ENCODE assay signal across 12 mouse cellular contexts in genomic region chr12:17665906-17666326, GRCm38 (mm10). TPM values are rescaled to one million over a fixed set of nuclear protein-coding genes. Genes with fewer than 3 reads are reported as not detected.
A peak's percentile ranks its signal among the peaks of the same experiment; 100 is the strongest.
DNase-seq lines count a peak whose midpoint lies in the region; ATAC-seq and TF ChIP-seq lines count a peak whose summit lies in the region.
"Had no signal": no experiment of that assay in that cellular context is flagged by ENCODE, and none has a peak within 500 bp of the region (broad histone marks: within the 10 kb centered on the region; RNA-seq: fewer than 3 reads in every experiment).

No protein-coding gene starts in this region.

- H3K79me2 ChIP-seq in heart, adult 2 months (replicated peaks; ENCODE audit: control insufficient read depth, insufficient read depth, low read length): no peaks in the 10 kb centered on the region
- no peaks in the 10 kb centered on the region for H3K79me2 ChIP-seq in CH12.LX (replicated peaks; ENCODE audit: control insufficient read depth, extremely low read depth, insufficient read depth, poor library complexity, severe bottlenecking)

- peaks cover 6% of the 10 kb centered on the region; the same call in 1 of the 2 replicates for H3K4me1 ChIP-seq in heart, embryonic 15.5 days (replicated peaks)
- no peaks in the 10 kb centered on the region for H3K4me1 ChIP-seq in heart, adult 2 months (ENCODE audit: control insufficient read depth, insufficient read depth, low read length)
- H3K4me1 ChIP-seq in CH12.LX (ENCODE audit: control insufficient read depth in 1 of 2, insufficient read depth in 2 of 2): peaks cover 0 to 27% of the 10 kb centered on the region in 2 experiments; a peak in 2 of 4 replicates
- peaks cover 5% of the 10 kb centered on the region for H3K4me1 ChIP-seq in lung, embryonic 15.5 days
- H3K4me1 ChIP-seq in hindbrain, embryonic 12.5 days: peaks cover 5% of the 10 kb centered on the region; the same call in 1 of the 2 replicates
- H3K4me1 ChIP-seq in forebrain, embryonic 16.5 days (replicated peaks; ENCODE audit: control insufficient read depth, insufficient read depth, low read length): peaks cover 3% of the 10 kb centered on the region
- H3K4me1 ChIP-seq: liver, embryonic 15.5 days had no signal

- in situ Hi-C loops in CH12.LX (cut with MboI; ENCODE audit: low pct_ligation_motif_present, low pct_unique_long_range_greater_than_20kb, low sequenced_read_pairs): loop anchor here (25.0 kb wide), 1 partner anchor 304 kb away; no protein-coding TSS in a partner anchor

- no peaks in the 10 kb centered on the region for H3K36me3 ChIP-seq in heart, embryonic 15.5 days
- H3K36me3 ChIP-seq in heart, adult 2 months (ENCODE audit: control insufficient read depth, insufficient read depth, low read length): no peaks in the 10 kb centered on the region
- no peaks in the 10 kb centered on the region for H3K36me3 ChIP-seq in CH12.LX (replicated peaks in 1 of 2; ENCODE audit: control insufficient read depth in 1 of 2, insufficient read depth in 1 of 2, low read length in 1 of 2)
- H3K36me3 ChIP-seq in lung, embryonic 15.5 days: no peaks in the 10 kb centered on the region
- H3K36me3 ChIP-seq in hindbrain, embryonic 12.5 days: no peaks in the 10 kb centered on the region
- no peaks in the 10 kb centered on the region for H3K36me3 ChIP-seq in forebrain, embryonic 16.5 days (ENCODE audit: control insufficient read depth, insufficient read depth)
- H3K36me3 ChIP-seq: liver, embryonic 15.5 days had no signal

- WGBS in heart, embryonic 15.5 days: 44% methylated on average over 7 of the region's 7 CpGs
- 43% methylated on average over 7 of the region's 7 CpGs for WGBS in heart, adult 2 months
- whole genome bisulfite sequencing in lung, embryonic 15.5 days: 44% methylated on average over 7 of the region's 7 CpGs
- WGBS in hindbrain, embryonic 12.5 days: 61% methylated on average over 7 of the region's 7 CpGs
- WGBS in forebrain, embryonic 16.5 days: 46% methylated on average over 7 of the region's 7 CpGs

- no peak overlapping the region for H3K27ac ChIP-seq in heart, embryonic 15.5 days
- H3K27ac ChIP-seq in heart, adult 2 months: no peak overlapping the region
- H3K27ac ChIP-seq in CH12.LX (ENCODE audit: insufficient read depth, low read depth): no peak overlapping the region
- H3K27ac ChIP-seq in lung, embryonic 15.5 days: 0 out of 2 replicates have a peak overlapping the region, but pooled peaks have one; percentile 21
- H3K27ac ChIP-seq in hindbrain, embryonic 12.5 days: no peak overlapping the region
- H3K27ac ChIP-seq in forebrain, embryonic 16.5 days (ENCODE audit: low read length): no peak overlapping the region
- H3K27ac ChIP-seq: liver, embryonic 15.5 days had no signal

- no peak for DNase-seq in heart, adult 2 months
- peak; percentile 41 for DNase-seq in CH12.LX (ENCODE audit: extremely low read depth)
- peak; percentile 58 for DNase-seq in kidney, adult 18-20 months
- no peak for DNase-seq in adrenal gland, postnatal 25 days
- DNase-seq: cerebellum, adult 9-10 months; gastrocnemius, postnatal 25 days had no signal

- TF ChIP-seq POLR2A in heart, adult 2 months (IDR thresholded peaks at IDR 0.05; ENCODE audit: insufficient read depth, low read depth, low read length): no peak
- no peak for TF ChIP-seq POLR2A in CH12.LX (IDR thresholded peaks at IDR 0.05; ENCODE audit: low read depth, low read length)

- no peak for TF ChIP-seq CTCF in heart, adult 2 months (IDR thresholded peaks at IDR 0.05)
- TF ChIP-seq CTCF in CH12.LX (conservative IDR thresholded peaks at IDR 0.05 in 1 of 2, IDR thresholded peaks at IDR 0.05 in 1 of 2; ENCODE audit: low read depth in 2 of 2, low read length in 2 of 2): no peak

- no peak overlapping the region for H3K9ac ChIP-seq in heart, embryonic 15.5 days
- H3K9ac ChIP-seq in heart, adult 2 months (ENCODE audit: low read depth, low read length): no peak overlapping the region
- no peak overlapping the region for H3K9ac ChIP-seq in CH12.LX (ENCODE audit: insufficient read depth, low read depth)
- no peak overlapping the region for H3K9ac ChIP-seq in lung, embryonic 15.5 days
- no peak overlapping the region for H3K9ac ChIP-seq in hindbrain, embryonic 12.5 days
- H3K9ac ChIP-seq in forebrain, embryonic 16.5 days (replicated peaks; ENCODE audit: low read depth, low read length): no peak overlapping the region
- H3K9ac ChIP-seq: liver, embryonic 15.5 days had no signal

- dilution Hi-C loops in CH12.LX (cut with MboI; ENCODE audit: extremely low pct_ligation_motif_present, extremely low pct_unique_long_range_greater_than_20kb, low sequenced_read_pairs): no loop called here

- no peak overlapping the region for H3K4me2 ChIP-seq in heart, embryonic 15.5 days
- no peak overlapping the region for H3K4me2 ChIP-seq in CH12.LX (ENCODE audit: insufficient read depth, low read depth, poor library complexity, severe bottlenecking)
- H3K4me2 ChIP-seq in lung, embryonic 15.5 days: no peak overlapping the region
- H3K4me2 ChIP-seq in hindbrain, embryonic 12.5 days (replicated peaks): no peak overlapping the region
- H3K4me2 ChIP-seq in forebrain, embryonic 16.5 days (ENCODE audit: low read length): no peak overlapping the region
- H3K4me2 ChIP-seq: liver, embryonic 15.5 days had no signal

- peak; percentile 22; the same call in 1 of the 2 replicates for ATAC-seq in heart, embryonic 15.5 days (replicated peaks; ENCODE audit: insufficient number of reproducible peaks, insufficient read depth, low FRiP score, low read depth)
- no peak; the same call in 1 of the 2 replicates for ATAC-seq in lung, embryonic 15.5 days (ENCODE audit: borderline replicate concordance, extremely low read depth, low FRiP score, low TSS enrichment)
- ATAC-seq in hindbrain, embryonic 12.5 days (ENCODE audit: low FRiP score): no peak
- ATAC-seq in forebrain, embryonic 16.5 days: no peak

- H3K27me3 ChIP-seq in heart, embryonic 15.5 days: no peaks in the 10 kb centered on the region
- no peaks in the 10 kb centered on the region for H3K27me3 ChIP-seq in heart, adult 2 months (ENCODE audit: control insufficient read depth, insufficient read depth, low read length)
- no peaks in the 10 kb centered on the region for H3K27me3 ChIP-seq in CH12.LX (replicated peaks)
- no peaks in the 10 kb centered on the region for H3K27me3 ChIP-seq in lung, embryonic 15.5 days
- H3K27me3 ChIP-seq in hindbrain, embryonic 12.5 days: no peaks in the 10 kb centered on the region; the same call in 1 of the 2 replicates
- no peaks in the 10 kb centered on the region for H3K27me3 ChIP-seq in forebrain, embryonic 16.5 days (replicated peaks; ENCODE audit: control insufficient read depth, insufficient read depth, low read length)
- H3K27me3 ChIP-seq: liver, embryonic 15.5 days had no signal

- H3K9me3 ChIP-seq in heart, embryonic 15.5 days (replicated peaks): no peaks in the 10 kb centered on the region
- H3K9me3 ChIP-seq in CH12.LX (replicated peaks; ENCODE audit: low read length): no peaks in the 10 kb centered on the region
- H3K9me3 ChIP-seq in lung, embryonic 15.5 days: no peaks in the 10 kb centered on the region
- H3K9me3 ChIP-seq in hindbrain, embryonic 12.5 days (replicated peaks): no peaks in the 10 kb centered on the region
- H3K9me3 ChIP-seq in forebrain, embryonic 16.5 days (ENCODE audit: control insufficient read depth, low read length): no peaks in the 10 kb centered on the region
- H3K9me3 ChIP-seq: liver, embryonic 15.5 days had no signal

- no peak for TF ChIP-seq EP300 in heart, adult 2 months (IDR thresholded peaks at IDR 0.05; ENCODE audit: insufficient read depth, low read depth, low read length)
- TF ChIP-seq EP300 in CH12.LX (IDR thresholded peaks at IDR 0.05; ENCODE audit: low read length): peak; percentile 26; the same call in 1 of the 2 replicates

- TF ChIP-seq RAD21 in CH12.LX (IDR thresholded peaks at IDR 0.05; ENCODE audit: low read depth, low read length): no peak

- intact Hi-C loops in heart, adult 2 months (cut with DNase I): loop anchor here (5.0 kb wide), 1 partner anchor 131 kb away; no protein-coding TSS in a partner anchor

- no peak overlapping the region for H3K4me3 ChIP-seq in heart, embryonic 15.5 days
- no peak overlapping the region for H3K4me3 ChIP-seq in heart, adult 2 months
- H3K4me3 ChIP-seq in CH12.LX (replicated peaks in 1 of 3; ENCODE audit: low read depth in 2 of 3, low read length in 2 of 3, poor library complexity in 1 of 3): no peak overlapping the region
- no peak overlapping the region for H3K4me3 ChIP-seq in lung, embryonic 15.5 days
- no peak overlapping the region for H3K4me3 ChIP-seq in hindbrain, embryonic 12.5 days
- H3K4me3 ChIP-seq in forebrain, embryonic 16.5 days (replicated peaks; ENCODE audit: low read length): no peak overlapping the region
- H3K4me3 ChIP-seq: liver, embryonic 15.5 days; myocyte had no signal

TF ChIP-seq in CH12.LX, 34 proteins besides CTCF, POLR2A, EP300 and RAD21:
- TF ChIP-seq GABPA (IDR thresholded peaks at IDR 0.05; ENCODE audit: insufficient replicate concordance, low read depth, low read length) (no peak), ZNF384 (IDR thresholded peaks at IDR 0.05; ENCODE audit: low read depth, low read length) (peak; percentile 71)
TF ChIP-seq in CH12.LX: peak in this region for 1.

RNA-seq across cellular contexts. Expression of gene Hpcal1, which starts 24.7 kb away (rescaled TPM):
- 20.7 and 29.3 TPM in 2 replicates for polyA plus RNA-seq in heart, embryonic 15.5 days (2015; fragmentation: Nextera tagmentation; extraction: Ambion mirVana)
- 10 to 100 TPM; 16.3 to 21.5 TPM for total RNA-seq in heart, adult 2 months (2021)
- polyA plus RNA-seq in heart, adult 2 months (2012; rRNA removed): 37.9 and 41.9 TPM in 2 replicates
- 2.4 and 4.9 TPM in 2 replicates for total RNA-seq in CH12.LX (2012; rRNA removed)
- total RNA-seq in CH12.LX (2014; rRNA removed): 2.8 and 4.9 TPM in 2 replicates
- 5.4 and 5.5 TPM in 2 replicates for polyA plus RNA-seq in CH12.LX (2012; ENCODE audit: insufficient read length, low read depth)
- 62.0 and 72.2 TPM in 2 replicates for polyA plus RNA-seq in lung, embryonic 15.5 days (2015; fragmentation: Nextera tagmentation; extraction: Ambion mirVana)
- polyA plus RNA-seq in hindbrain, embryonic 12.5 days (2016; fragmentation: Nextera tagmentation; extraction: Ambion mirVana): 42.8 and 48.9 TPM in 2 replicates
- polyA plus RNA-seq in forebrain, embryonic 16.5 days (2015; fragmentation: Nextera tagmentation; extraction: Ambion mirVana): 34.6 and 47.1 TPM in 2 replicates
- 14.4 and 17.2 TPM in 2 replicates for total RNA-seq in adrenal gland, postnatal 25 days (2021)

Comparison
In these comparisons a context has a peak if more than half of its experiments do, and no peak if none do; other contexts are left out.
1. DNase-seq: peak in CH12.LX (single experiment) and kidney, adult 18-20 months (single experiment); none in heart, adult 2 months (0 of 2) and adrenal gland, postnatal 25 days (single experiment).